Mouse (Mus musculus): ENCODE results near the gene Nkx3-2. TPM values are rescaled to one million over a fixed set of nuclear protein-coding genes. Genes with fewer than 3 reads are reported as not detected.

Gene Nkx3-2
- total and polyA plus RNA-seq, 3 experiments, result not detected

DNA sequence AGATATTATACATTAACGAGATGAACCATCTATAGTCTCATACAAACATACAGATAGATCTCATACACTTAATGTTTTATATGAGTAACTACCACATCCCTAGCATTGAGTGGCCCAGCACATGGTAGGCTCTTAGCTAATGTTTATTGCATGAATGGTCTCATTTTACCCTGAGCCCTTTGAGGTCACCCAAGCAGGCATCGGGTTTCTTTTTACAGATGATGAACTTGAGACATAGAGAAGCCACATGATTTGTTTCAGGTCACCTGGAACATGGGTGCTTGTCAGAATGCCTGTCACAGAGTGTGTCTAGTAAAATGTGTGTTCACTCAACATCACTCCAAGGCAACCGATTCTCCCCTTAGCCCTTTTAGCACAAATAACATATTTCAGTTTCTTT is 11.0 kb upstream of the Nkx3-2 start:
- Histone ChIP-seq H3K4me1 (ENCODE audit: control insufficient read depth in 1 of 2, insufficient read depth in 2 of 2, low read length in 2 of 2) (no peaks in the 10 kb centered on the region), H3K27ac (ENCODE audit: control insufficient read depth, low read depth, low read length) (no peak overlapping the region), H3K9me3 (replicated peaks; ENCODE audit: insufficient read depth, low read length) (no peaks in the 10 kb centered on the region), H3K27me3 (ENCODE audit: control insufficient read depth in 1 of 2, insufficient read depth in 2 of 2, low read length in 2 of 2) (no peaks in the 10 kb centered on the region; a peak in 1 of 4 replicates), H3K79me2 (ENCODE audit: control insufficient read depth, insufficient read depth, low read length, poor library complexity) (no peaks in the 10 kb centered on the region), H3K9ac (ENCODE audit: control insufficient read depth, low read depth, low read length, poor library complexity, severe bottlenecking) (no peak overlapping the region), H3K4me3 (ENCODE audit: control insufficient read depth in 1 of 2, insufficient read depth in 1 of 2, low read depth in 2 of 2, low read length in 2 of 2) (no peak overlapping the region), H3K36me3 (ENCODE audit: control insufficient read depth in 1 of 2, insufficient read depth in 2 of 2, low read length in 2 of 2) (no peaks in the 10 kb centered on the region)
- TF ChIP-seq CTCF (IDR thresholded peaks at IDR 0.05 in 2 of 3, conservative IDR thresholded peaks at IDR 0.05 in 1 of 3; ENCODE audit: control insufficient read depth in 1 of 3, insufficient read depth in 1 of 3, low read depth in 2 of 3, low read length in 3 of 3, poor library complexity in 1 of 3, severe bottlenecking in 1 of 3) (no peak), POLR2AphosphoS5 (IDR thresholded peaks at IDR 0.05; ENCODE audit: borderline replicate concordance, low read depth, low read length) (no peak), MYC (IDR thresholded peaks at IDR 0.05; ENCODE audit: low read depth, low read length) (no peak), POLR2A (IDR thresholded peaks at IDR 0.05; ENCODE audit: control insufficient read depth in 1 of 2, insufficient read depth in 1 of 2, low read depth in 1 of 2, low read length in 2 of 2, poor library complexity in 1 of 2) (no peak)
- no peak for DNase-seq (ENCODE audit: low read depth, low spot score)

DNA sequence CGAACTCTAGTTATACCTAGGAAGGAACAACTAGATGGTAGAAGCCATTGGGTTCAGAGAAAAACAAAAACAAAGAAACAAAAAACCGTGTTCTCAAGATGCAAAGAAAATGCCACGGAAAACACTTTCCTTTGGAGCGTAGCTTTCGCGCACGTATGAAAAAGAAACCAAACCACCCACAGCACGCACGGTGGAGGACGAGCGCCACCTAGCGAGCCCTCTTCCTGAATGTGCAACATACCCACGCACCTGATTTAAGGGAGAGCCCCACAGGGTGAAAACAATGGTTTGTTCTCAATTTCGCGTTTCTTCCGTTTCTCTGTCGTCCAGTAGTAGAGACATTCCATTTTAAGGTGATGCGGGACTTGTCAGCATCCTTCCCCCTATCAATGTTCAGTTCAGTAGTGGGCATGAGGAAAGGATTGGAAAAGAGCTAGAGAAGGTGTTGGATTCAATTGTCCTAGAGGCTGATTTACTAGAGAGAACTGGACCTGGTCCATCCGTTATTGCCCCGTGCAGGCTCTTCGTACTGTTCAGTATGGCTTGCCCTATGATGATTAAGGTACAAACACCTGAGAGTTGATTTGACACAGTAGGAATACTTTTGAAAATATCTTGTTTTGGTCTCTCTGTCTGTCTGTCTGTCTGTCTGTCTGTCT is 4.2 kb upstream of the Nkx3-2 start:
- no peaks in the 10 kb centered on the region for H3K27me3 ChIP-seq (ENCODE audit: control insufficient read depth in 1 of 2, insufficient read depth in 2 of 2, low read length in 2 of 2)
- H3K79me2 ChIP-seq (ENCODE audit: control insufficient read depth, insufficient read depth, low read length, poor library complexity), result no peaks in the 10 kb centered on the region
- H3K9me3 ChIP-seq (replicated peaks; ENCODE audit: insufficient read depth, low read length), result no peaks in the 10 kb centered on the region
- H3K9ac ChIP-seq (ENCODE audit: control insufficient read depth, low read depth, low read length, poor library complexity, severe bottlenecking), result peak overlapping the region; percentile 52
- H3K4me3 ChIP-seq (ENCODE audit: control insufficient read depth in 1 of 2, insufficient read depth in 1 of 2, low read depth in 2 of 2, low read length in 2 of 2), result peak overlapping the region; percentile 56 to 61
- DNase-seq (ENCODE audit: low read depth, low spot score), result peak; percentile 93
- H3K27ac ChIP-seq (ENCODE audit: control insufficient read depth, low read depth, low read length), result no peak overlapping the region
- no peaks in the 10 kb centered on the region for H3K4me1 ChIP-seq (ENCODE audit: control insufficient read depth in 1 of 2, insufficient read depth in 2 of 2, low read length in 2 of 2)
- no peaks in the 10 kb centered on the region for H3K36me3 ChIP-seq (ENCODE audit: control insufficient read depth in 1 of 2, insufficient read depth in 2 of 2, low read length in 2 of 2)
- peak; percentile 32; the same call in 1 of the 2 replicates for TF ChIP-seq MXI1 (IDR thresholded peaks at IDR 0.05; ENCODE audit: low read depth, low read length)
- 0 out of 2 replicates have a peak, but pooled peaks have one; percentile 54 for TF ChIP-seq MAZ (IDR thresholded peaks at IDR 0.05; ENCODE audit: low read depth, low read length)
- TF ChIP-seq CHD2 (IDR thresholded peaks at IDR 0.05; ENCODE audit: low read length), result no peak
- TF ChIP-seq TCF12 (IDR thresholded peaks at IDR 0.05; ENCODE audit: low read depth, low read length), result no peak
- no peak for TF ChIP-seq ZKSCAN1 (IDR thresholded peaks at IDR 0.05; ENCODE audit: low read depth, low read length)
- TF ChIP-seq SIN3A (IDR thresholded peaks at IDR 0.05; ENCODE audit: low read length), result peak; percentile 54; the same call in 1 of the 2 replicates
- no peak for TF ChIP-seq MEF2A (IDR thresholded peaks at IDR 0.05; ENCODE audit: extremely low read depth, insufficient replicate concordance, low read depth, low read length, poor library complexity, severe bottlenecking)
- TF ChIP-seq JUND (IDR thresholded peaks at IDR 0.05; ENCODE audit: low read depth, low read length), result no peak
- TF ChIP-seq BHLHE40 (IDR thresholded peaks at IDR 0.05; ENCODE audit: borderline replicate concordance, low read depth, low read length), result peak; percentile 30; the same call in 1 of the 2 replicates
- TF ChIP-seq EP300 (IDR thresholded peaks at IDR 0.05; ENCODE audit: low read depth in 1 of 2, low read length in 2 of 2), result no peak
- TF ChIP-seq ZC3H11A (IDR thresholded peaks at IDR 0.05; ENCODE audit: low read depth, low read length), result peak; percentile 98
- no peak for TF ChIP-seq CHD1 (IDR thresholded peaks at IDR 0.05; ENCODE audit: low read depth, low read length)
- no peak for TF ChIP-seq POLR2A (IDR thresholded peaks at IDR 0.05; ENCODE audit: control insufficient read depth in 1 of 2, insufficient read depth in 1 of 2, low read depth in 1 of 2, low read length in 2 of 2, poor library complexity in 1 of 2)
- TF ChIP-seq SMC3 (IDR thresholded peaks at IDR 0.05; ENCODE audit: low read depth, low read length), result peak; percentile 98
- no peak for TF ChIP-seq POLR2AphosphoS5 (IDR thresholded peaks at IDR 0.05; ENCODE audit: borderline replicate concordance, low read depth, low read length)
- 0 out of 2 replicates have a peak, but pooled peaks have one; percentile 27 for TF ChIP-seq ELF1 (IDR thresholded peaks at IDR 0.05; ENCODE audit: low read depth, low read length)
- TF ChIP-seq ZNF384 (IDR thresholded peaks at IDR 0.05; ENCODE audit: low read depth, low read length), result peak; percentile 64; the same call in 1 of the 2 replicates
- no peak for TF ChIP-seq ZMIZ1 (IDR thresholded peaks at IDR 0.05; ENCODE audit: low read depth, low read length)
- peak; percentile 99 for TF ChIP-seq CTCF (IDR thresholded peaks at IDR 0.05 in 2 of 3, conservative IDR thresholded peaks at IDR 0.05 in 1 of 3; ENCODE audit: control insufficient read depth in 1 of 3, insufficient read depth in 1 of 3, low read depth in 2 of 3, low read length in 3 of 3, poor library complexity in 1 of 3, severe bottlenecking in 1 of 3)
- TF ChIP-seq TAL1 (IDR thresholded peaks at IDR 0.05; ENCODE audit: low read length), result no peak
- no peak for TF ChIP-seq MYC (IDR thresholded peaks at IDR 0.05; ENCODE audit: low read depth, low read length)
- no peak for TF ChIP-seq E2F4 (IDR thresholded peaks at IDR 0.05; ENCODE audit: borderline replicate concordance, low read depth, low read length)
- no peak for TF ChIP-seq ETS1 (IDR thresholded peaks at IDR 0.05; ENCODE audit: low read depth, low read length)
- peak; percentile 35; the same call in 1 of the 2 replicates for TF ChIP-seq HCFC1 (IDR thresholded peaks at IDR 0.05; ENCODE audit: low read depth, low read length)
- no peak for TF ChIP-seq NELFE (IDR thresholded peaks at IDR 0.05; ENCODE audit: low read depth, low read length)
- no peak for TF ChIP-seq MYB (IDR thresholded peaks at IDR 0.05; ENCODE audit: low read depth, low read length)
- TF ChIP-seq GABPA (IDR thresholded peaks at IDR 0.05; ENCODE audit: low read depth, low read length), result no peak
- TF ChIP-seq USF2 (IDR thresholded peaks at IDR 0.05; ENCODE audit: borderline replicate concordance in 1 of 2, insufficient read depth in 1 of 2, low read depth in 1 of 2, low read length in 2 of 2), result no peak
- TF ChIP-seq USF1 (IDR thresholded peaks at IDR 0.05; ENCODE audit: low read depth, low read length), result no peak

Data from MEL (cell line).